Mouse (Mus musculus) megakaryocyte, embryonic 14.5 days (primary cell): ENCODE measurements around the gene Gm18596.

Source experiments
- FLI1 ChIP-seq: IDR thresholded peaks from 2 replicates; pipeline ENCODE4 v1.6.1; 2012; ENCODE audit warnings: low read length, inconsistent platforms, mixed read lengths
- GATA1 ChIP-seq: IDR thresholded peaks from 3 replicates; pipeline ENCODE4 v1.6.1; 2012; ENCODE audit warnings: mixed read lengths, low read length, inconsistent platforms, borderline replicate concordance

DNA sequence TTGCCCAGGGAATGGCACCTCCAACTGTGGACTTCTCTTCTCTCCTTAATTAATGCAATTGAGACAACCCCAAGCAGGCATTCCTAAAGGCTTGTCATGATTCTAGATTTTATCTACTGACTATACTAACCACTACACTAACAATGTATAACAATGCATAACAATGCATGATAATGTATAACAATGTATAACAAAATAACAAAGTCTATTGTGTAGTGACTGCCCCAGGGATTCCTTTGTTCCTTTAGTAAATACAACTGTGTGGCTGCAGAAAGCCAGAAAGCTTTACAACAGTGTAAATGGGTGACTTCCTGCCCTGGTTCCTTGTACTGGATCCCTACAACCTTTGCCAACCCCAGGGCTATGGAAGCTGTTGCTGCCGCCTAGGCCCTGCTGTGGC lies 6.5 kb downstream of the Gm18596 start:
- no peak for TF ChIP-seq GATA1
- TF ChIP-seq FLI1: no peak
